Mouse (Mus musculus): ENCODE results near the gene Tuba3b. TPM values are rescaled to one million over a fixed set of nuclear protein-coding genes. Genes with fewer than 3 reads are reported as not detected.

Tuba3b gene
- polyA plus RNA-seq (2015; fragmentation: Nextera tagmentation; extraction: Ambion mirVana), result 0.31 TPM in 1 of 2 replicates, not detected in the other

DNA sequence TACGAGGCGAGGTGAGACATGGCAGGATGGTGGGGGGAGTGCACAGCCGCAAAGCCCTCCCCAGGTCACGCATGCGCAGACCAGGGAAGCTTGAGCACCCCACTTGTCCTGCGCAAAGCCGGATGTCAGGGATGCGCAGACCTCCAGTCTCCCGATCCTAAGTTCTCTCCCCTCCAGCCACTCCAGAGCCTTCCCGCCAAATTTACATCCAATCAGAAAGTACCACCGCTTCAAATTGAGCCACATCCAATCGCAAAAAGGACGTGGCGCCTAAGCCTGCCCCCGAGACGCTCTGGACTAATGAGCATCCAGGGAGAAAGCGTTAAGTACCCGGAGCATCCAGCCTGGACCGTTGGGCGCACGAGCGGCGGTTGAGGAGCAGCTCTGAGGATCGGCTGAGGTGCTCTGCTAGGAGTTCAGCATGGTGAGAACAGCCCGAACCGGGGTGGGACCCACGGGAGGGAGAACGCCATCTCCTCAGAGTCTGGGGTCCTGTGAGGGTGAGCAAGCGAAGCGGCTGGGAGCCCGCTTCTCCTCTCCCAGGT is at the start of gene Tuba3b:
Gene Tuba3b (plus strand): TSS at position 92 of the 545 bp plus-strand sequence.
- Histone ChIP-seq H3K9ac (replicated peaks; ENCODE audit: low read length) (no peak within 1 kb of the TSS), H3K27me3 (ENCODE audit: insufficient read depth, low read length) (no peaks in the 10 kb centered on the region), H3K9me3 (ENCODE audit: low read length) (no peaks in the 10 kb centered on the region), H3K4me2 (replicated peaks; ENCODE audit: low read depth, low read length) (no peak within 1 kb of the TSS), H3K4me3 (ENCODE audit: low read length) (no peak within 1 kb of the TSS), H3K36me3 (ENCODE audit: insufficient read depth, low read length) (no peaks in the 10 kb centered on the region), H3K4me1 (ENCODE audit: insufficient read depth, low read length) (peaks cover 14% of the 10 kb centered on the region; the same call in 1 of the 2 replicates), H3K27ac (ENCODE audit: low read length) (no peak within 1 kb of the TSS)
- no peak for ATAC-seq (ENCODE audit: low FRiP score, low TSS enrichment)
- 97% methylated on average over 31 of the region's 31 CpGs for WGBS

DNA sequence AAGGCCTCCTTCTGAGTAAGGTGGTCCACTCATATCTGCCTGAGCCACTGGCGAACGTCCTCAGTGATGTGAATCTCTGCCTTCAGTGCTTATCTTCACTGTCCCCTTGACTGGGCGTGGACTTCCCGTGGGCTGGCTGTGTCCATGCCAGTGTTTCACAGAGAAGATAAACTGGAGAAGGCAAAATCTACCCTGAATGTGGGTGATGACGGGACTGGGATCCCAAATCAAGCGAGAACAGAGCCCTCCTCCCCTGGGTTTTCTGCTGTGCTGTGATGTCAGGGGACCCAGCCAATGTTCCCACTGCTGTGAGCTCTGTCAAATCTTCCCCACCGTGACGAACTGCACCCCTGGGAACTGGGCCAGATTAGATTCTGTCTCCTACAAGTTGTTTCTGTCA is 48.3 kb upstream of the Tuba3b start:
- Histone ChIP-seq H3K4me1 (ENCODE audit: insufficient read depth, low read length) (no peaks in the 10 kb centered on the region), H3K36me3 (ENCODE audit: insufficient read depth, low read length) (no peaks in the 10 kb centered on the region), H3K4me3 (ENCODE audit: low read length) (no peak overlapping the region), H3K9me3 (ENCODE audit: low read length) (no peaks in the 10 kb centered on the region), H3K27ac (ENCODE audit: low read length) (no peak overlapping the region), H3K4me2 (replicated peaks; ENCODE audit: low read depth, low read length) (no peak overlapping the region), H3K27me3 (ENCODE audit: insufficient read depth, low read length) (no peaks in the 10 kb centered on the region), H3K9ac (replicated peaks; ENCODE audit: low read length) (no peak overlapping the region)
- no peak for ATAC-seq (ENCODE audit: low FRiP score, low TSS enrichment)
- WGBS, result 69% methylated on average over 8 of the region's 8 CpGs

DNA sequence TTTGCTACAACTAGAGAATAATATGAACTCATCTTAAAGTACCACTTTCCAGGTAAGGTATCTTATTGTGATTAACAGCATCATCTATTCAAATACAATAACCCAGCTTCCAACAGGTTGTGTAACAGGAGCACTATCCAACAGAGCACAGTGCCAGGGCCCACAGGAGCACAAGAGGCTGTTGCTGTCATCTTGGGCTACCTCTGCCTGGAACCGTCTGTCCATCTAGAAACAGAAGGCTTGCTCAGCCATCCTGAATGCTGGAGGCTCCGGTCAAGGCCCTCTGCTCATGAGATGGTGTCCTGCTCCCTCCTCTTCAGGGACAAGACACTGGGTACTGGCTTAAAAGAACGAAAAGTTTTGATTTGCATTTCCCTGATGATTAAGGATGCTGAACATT is 47.7 kb upstream of the Tuba3b start:
- no peak for ATAC-seq (ENCODE audit: low FRiP score, low TSS enrichment)
- no peak overlapping the region for H3K4me3 ChIP-seq (ENCODE audit: low read length)
- no peaks in the 10 kb centered on the region for H3K36me3 ChIP-seq (ENCODE audit: insufficient read depth, low read length)
- no peak overlapping the region for H3K27ac ChIP-seq (ENCODE audit: low read length)
- H3K9ac ChIP-seq (replicated peaks; ENCODE audit: low read length), result no peak overlapping the region
- H3K4me1 ChIP-seq (ENCODE audit: insufficient read depth, low read length), result no peaks in the 10 kb centered on the region
- no peaks in the 10 kb centered on the region for H3K9me3 ChIP-seq (ENCODE audit: low read length)
- H3K4me2 ChIP-seq (replicated peaks; ENCODE audit: low read depth, low read length), result no peak overlapping the region
- no peaks in the 10 kb centered on the region for H3K27me3 ChIP-seq (ENCODE audit: insufficient read depth, low read length)
- WGBS, result 87% methylated on average over 3 of the region's 3 CpGs

DNA sequence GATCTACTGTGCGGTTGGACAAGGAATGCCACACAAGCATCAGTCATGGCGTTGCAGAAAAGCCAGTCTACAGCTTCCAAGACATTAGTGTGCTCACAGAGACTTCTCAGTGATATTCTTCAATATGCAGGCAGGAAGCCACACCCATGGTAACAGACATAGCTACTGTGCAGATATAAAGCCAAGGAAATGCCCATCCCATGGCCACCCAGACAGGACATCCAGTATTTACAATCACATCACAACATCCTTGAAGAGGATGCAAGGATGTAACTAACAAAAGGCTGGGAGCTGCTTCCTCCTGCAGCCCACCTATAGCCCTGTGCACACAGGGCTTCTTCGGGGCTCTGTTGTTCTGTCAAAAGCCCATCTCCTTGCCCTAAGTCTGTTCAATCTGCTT is 46.9 kb upstream of the Tuba3b start:
- no peaks in the 10 kb centered on the region for H3K27me3 ChIP-seq (ENCODE audit: insufficient read depth, low read length)
- no peak overlapping the region for H3K27ac ChIP-seq (ENCODE audit: low read length)
- no peak overlapping the region for H3K4me2 ChIP-seq (replicated peaks; ENCODE audit: low read depth, low read length)
- H3K4me3 ChIP-seq (ENCODE audit: low read length), result no peak overlapping the region
- no peak overlapping the region for H3K9ac ChIP-seq (replicated peaks; ENCODE audit: low read length)
- no peaks in the 10 kb centered on the region for H3K4me1 ChIP-seq (ENCODE audit: insufficient read depth, low read length)
- 76% methylated on average over 3 of the region's 3 CpGs for WGBS
- ATAC-seq (ENCODE audit: low FRiP score, low TSS enrichment), result no peak
- H3K36me3 ChIP-seq (ENCODE audit: insufficient read depth, low read length), result no peaks in the 10 kb centered on the region
- H3K9me3 ChIP-seq (ENCODE audit: low read length), result no peaks in the 10 kb centered on the region

DNA sequence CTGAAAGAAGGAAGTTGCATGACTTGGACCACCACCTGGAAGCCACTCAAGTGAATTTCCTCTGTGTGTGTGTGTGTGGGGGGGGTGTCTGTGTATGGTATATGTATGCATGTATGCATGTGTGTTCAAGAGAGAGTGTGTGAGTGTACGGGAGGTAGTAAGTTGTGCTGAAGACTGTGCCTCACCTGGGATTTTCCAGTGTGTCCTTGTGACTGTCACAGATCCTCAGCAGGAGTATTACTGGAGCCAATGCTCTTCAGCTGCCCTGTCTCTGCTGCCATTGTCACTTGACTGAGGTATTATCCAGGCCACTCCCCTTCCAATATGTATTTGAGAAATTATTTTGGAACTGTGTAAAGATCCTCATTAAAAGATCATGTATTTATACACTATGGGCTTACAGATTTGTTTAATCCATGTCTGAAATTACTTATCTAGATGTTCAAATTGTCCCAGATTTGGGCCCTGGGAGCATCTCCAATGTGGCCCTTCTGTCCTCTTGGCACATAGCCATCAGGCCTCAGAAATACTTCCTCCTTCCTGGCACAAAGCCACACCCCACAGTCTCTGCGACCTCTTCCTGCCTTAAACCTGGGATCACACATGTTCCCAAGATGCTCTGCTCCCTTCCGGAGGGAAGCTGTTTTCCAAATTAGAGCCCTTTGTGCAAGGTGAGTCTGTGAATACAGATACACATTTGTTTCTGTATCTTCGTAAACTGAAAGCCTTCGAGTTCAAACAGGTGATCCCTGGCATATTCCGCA is 42.1 kb upstream of the Tuba3b start:
- Histone ChIP-seq H3K4me1 (ENCODE audit: insufficient read depth, low read length) (peaks cover 6% of the 10 kb centered on the region), H3K9ac (replicated peaks; ENCODE audit: low read length) (no peak overlapping the region), H3K4me2 (replicated peaks; ENCODE audit: low read depth, low read length) (no peak overlapping the region), H3K4me3 (ENCODE audit: low read length) (no peak overlapping the region), H3K36me3 (ENCODE audit: insufficient read depth, low read length) (no peaks in the 10 kb centered on the region), H3K27ac (ENCODE audit: low read length) (no peak overlapping the region), H3K27me3 (ENCODE audit: insufficient read depth, low read length) (no peaks in the 10 kb centered on the region), H3K9me3 (ENCODE audit: low read length) (no peaks in the 10 kb centered on the region)
- 82% methylated on average over 6 of the region's 6 CpGs for WGBS
- no peak for ATAC-seq (ENCODE audit: low FRiP score, low TSS enrichment)

DNA sequence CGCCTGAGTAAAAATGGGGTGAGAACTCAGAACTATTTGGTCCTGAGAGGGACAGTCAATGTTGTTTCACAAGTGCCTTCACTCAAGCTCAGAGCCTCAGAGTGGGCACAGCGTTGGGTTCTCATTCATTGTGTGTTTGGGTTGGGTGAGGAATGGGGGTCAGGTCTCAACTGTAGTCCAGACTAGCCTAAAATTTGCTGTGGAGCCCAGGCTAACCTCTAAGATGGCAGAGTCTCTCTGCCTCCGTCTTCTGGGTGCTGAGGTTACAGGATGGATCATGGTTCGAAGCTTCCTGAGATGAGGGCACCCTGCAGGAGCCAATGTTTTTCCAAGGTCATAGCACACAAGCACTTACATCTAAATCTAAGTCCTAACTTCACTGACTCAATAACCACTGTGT is 38.8 kb upstream of the Tuba3b start:
- no peak overlapping the region for H3K4me3 ChIP-seq (ENCODE audit: low read length)
- no peaks in the 10 kb centered on the region for H3K27me3 ChIP-seq (ENCODE audit: insufficient read depth, low read length)
- no peak overlapping the region for H3K9ac ChIP-seq (replicated peaks; ENCODE audit: low read length)
- no peak for ATAC-seq (ENCODE audit: low FRiP score, low TSS enrichment)
- H3K4me1 ChIP-seq (ENCODE audit: insufficient read depth, low read length), result peaks cover 18% of the 10 kb centered on the region
- WGBS, result 94% methylated on average over 4 of the region's 4 CpGs
- H3K36me3 ChIP-seq (ENCODE audit: insufficient read depth, low read length), result no peaks in the 10 kb centered on the region
- H3K4me2 ChIP-seq (replicated peaks; ENCODE audit: low read depth, low read length), result no peak overlapping the region
- H3K9me3 ChIP-seq (ENCODE audit: low read length), result no peaks in the 10 kb centered on the region
- H3K27ac ChIP-seq (ENCODE audit: low read length), result no peak overlapping the region

DNA sequence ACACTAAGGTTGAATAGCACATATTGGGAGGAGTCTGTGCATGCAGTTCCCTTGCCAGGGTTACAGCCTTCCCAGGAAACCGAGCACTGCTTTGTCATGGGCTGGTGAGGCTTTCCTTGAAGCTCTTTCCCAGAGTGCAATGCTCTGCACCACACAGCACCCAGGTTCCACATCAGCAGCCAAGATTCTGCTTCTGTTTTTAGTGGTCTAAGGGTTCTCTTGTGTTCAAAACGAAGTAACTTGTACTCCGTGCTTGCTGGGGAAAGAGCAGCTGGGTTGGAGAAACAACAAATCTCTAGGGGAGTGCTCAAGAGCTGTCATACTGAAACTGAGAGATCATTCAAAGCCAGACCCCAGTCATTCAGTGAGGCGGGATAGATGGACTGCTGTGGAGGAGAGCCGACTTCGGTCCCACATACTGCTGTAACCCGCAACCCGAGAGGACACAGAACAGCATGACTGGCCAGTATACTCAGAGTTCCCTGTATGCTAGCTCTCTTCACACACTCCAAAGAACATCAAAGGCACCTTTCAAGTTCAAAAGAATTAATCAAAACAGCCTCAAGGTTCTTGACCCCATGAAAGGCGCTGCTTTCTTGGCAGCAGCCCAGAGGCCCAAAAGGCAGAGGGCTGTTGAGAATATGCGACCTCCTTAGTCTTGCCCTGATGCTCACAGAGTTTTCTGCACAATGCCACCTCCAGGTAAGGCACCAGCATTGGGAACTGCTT is 36.9 kb upstream of the Tuba3b start:
- H3K4me3 ChIP-seq (ENCODE audit: low read length), result no peak overlapping the region
- no peaks in the 10 kb centered on the region for H3K36me3 ChIP-seq (ENCODE audit: insufficient read depth, low read length)
- H3K4me1 ChIP-seq (ENCODE audit: insufficient read depth, low read length), result peaks cover 21% of the 10 kb centered on the region
- H3K9me3 ChIP-seq (ENCODE audit: low read length), result no peaks in the 10 kb centered on the region
- peak overlapping the region; percentile 59 for H3K27ac ChIP-seq (ENCODE audit: low read length)
- peak overlapping the region; percentile 11; the same call in 1 of the 2 replicates for H3K4me2 ChIP-seq (replicated peaks; ENCODE audit: low read depth, low read length)
- ATAC-seq (ENCODE audit: low FRiP score, low TSS enrichment), result peak; percentile 87
- no peaks in the 10 kb centered on the region for H3K27me3 ChIP-seq (ENCODE audit: insufficient read depth, low read length)
- no peak overlapping the region for H3K9ac ChIP-seq (replicated peaks; ENCODE audit: low read length)
- WGBS, result 8% methylated on average over 10 of the region's 10 CpGs

DNA sequence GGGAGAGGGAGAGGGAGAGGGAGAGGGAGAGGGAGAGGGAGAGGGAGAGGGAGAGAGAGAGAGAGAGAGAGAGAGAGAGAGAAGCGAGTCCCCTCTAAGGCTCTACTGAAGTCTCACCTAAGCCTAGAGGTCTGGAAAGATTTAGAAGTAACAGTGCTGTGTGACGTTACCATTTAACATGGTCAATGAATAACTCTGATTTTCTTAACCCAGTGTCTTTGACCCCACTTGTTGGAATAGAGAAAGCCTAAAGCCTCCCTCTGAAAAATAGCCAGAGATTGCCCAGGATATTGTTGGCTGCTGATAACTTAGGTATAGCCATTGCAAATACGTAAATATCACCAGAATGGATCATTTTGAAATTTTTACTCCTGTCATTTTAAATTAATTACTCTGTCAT is 35.8 kb upstream of the Tuba3b start:
- WGBS, result 72% methylated on average over 3 of the region's 3 CpGs
- peaks cover 21% of the 10 kb centered on the region for H3K4me1 ChIP-seq (ENCODE audit: insufficient read depth, low read length)
- ATAC-seq (ENCODE audit: low FRiP score, low TSS enrichment), result no peak
- no peaks in the 10 kb centered on the region for H3K27me3 ChIP-seq (ENCODE audit: insufficient read depth, low read length)
- H3K27ac ChIP-seq (ENCODE audit: low read length), result no peak overlapping the region
- H3K9me3 ChIP-seq (ENCODE audit: low read length), result no peaks in the 10 kb centered on the region
- H3K9ac ChIP-seq (replicated peaks; ENCODE audit: low read length), result no peak overlapping the region
- H3K36me3 ChIP-seq (ENCODE audit: insufficient read depth, low read length), result no peaks in the 10 kb centered on the region
- H3K4me3 ChIP-seq (ENCODE audit: low read length), result no peak overlapping the region
- no peak overlapping the region for H3K4me2 ChIP-seq (replicated peaks; ENCODE audit: low read depth, low read length)

DNA sequence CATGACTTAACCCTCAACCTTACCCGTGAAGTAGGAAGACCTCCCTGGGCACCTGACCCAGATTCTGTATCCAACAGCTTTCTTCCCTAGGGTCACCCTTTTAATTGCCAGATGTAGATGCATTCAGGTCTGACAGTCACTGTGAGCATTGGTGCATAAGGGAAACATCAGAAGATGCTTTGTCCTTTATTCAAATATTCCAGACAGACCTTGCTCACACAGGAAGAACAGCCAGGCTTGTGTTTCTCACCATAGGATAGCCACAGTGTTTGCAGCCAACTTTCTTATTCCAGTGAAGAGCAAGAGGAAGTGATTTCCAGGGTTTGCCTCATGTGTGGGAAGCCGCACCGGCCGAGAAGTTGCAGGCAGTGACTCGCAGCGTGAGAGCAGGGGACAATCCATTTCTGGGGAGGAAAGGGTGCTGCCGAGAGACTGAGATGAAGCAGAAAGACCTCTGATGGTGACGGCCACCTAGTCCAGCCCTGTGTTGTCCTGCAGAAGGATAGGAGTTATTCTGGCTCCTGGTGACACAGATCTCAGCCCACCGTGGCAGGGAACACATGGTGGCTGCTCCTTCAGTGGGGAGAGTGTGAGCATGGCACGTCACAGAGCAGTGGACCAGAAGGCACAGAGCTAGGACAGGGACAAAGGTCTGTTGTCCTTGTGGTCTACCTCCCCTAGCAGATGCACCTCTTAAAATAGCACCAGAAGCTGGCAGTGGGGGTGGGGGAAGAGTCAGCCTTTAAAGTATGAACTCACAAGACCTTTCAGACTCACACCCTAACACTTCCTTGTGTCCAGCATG is 34.0 kb upstream of the Tuba3b start:
- WGBS, result 44% methylated on average over 10 of the region's 10 CpGs
- no peak for ATAC-seq (ENCODE audit: low FRiP score, low TSS enrichment)
- H3K4me2 ChIP-seq (replicated peaks; ENCODE audit: low read depth, low read length), result no peak overlapping the region

More for the DNA sequence above, 34.0 kb upstream of the Tuba3b start:
- H3K9ac ChIP-seq (replicated peaks; ENCODE audit: low read length), result no peak overlapping the region
- H3K27ac ChIP-seq (ENCODE audit: low read length), result no peak overlapping the region
- H3K36me3 ChIP-seq (ENCODE audit: insufficient read depth, low read length), result no peaks in the 10 kb centered on the region
- H3K27me3 ChIP-seq (ENCODE audit: insufficient read depth, low read length), result no peaks in the 10 kb centered on the region
- H3K4me1 ChIP-seq (ENCODE audit: insufficient read depth, low read length), result peaks cover 21% of the 10 kb centered on the region
- no peaks in the 10 kb centered on the region for H3K9me3 ChIP-seq (ENCODE audit: low read length)
- no peak overlapping the region for H3K4me3 ChIP-seq (ENCODE audit: low read length)

Data from kidney, embryonic 16.5 days (tissue).